Mouse (Mus musculus): ENCODE measurements around the gene Znrf4.

DNA sequence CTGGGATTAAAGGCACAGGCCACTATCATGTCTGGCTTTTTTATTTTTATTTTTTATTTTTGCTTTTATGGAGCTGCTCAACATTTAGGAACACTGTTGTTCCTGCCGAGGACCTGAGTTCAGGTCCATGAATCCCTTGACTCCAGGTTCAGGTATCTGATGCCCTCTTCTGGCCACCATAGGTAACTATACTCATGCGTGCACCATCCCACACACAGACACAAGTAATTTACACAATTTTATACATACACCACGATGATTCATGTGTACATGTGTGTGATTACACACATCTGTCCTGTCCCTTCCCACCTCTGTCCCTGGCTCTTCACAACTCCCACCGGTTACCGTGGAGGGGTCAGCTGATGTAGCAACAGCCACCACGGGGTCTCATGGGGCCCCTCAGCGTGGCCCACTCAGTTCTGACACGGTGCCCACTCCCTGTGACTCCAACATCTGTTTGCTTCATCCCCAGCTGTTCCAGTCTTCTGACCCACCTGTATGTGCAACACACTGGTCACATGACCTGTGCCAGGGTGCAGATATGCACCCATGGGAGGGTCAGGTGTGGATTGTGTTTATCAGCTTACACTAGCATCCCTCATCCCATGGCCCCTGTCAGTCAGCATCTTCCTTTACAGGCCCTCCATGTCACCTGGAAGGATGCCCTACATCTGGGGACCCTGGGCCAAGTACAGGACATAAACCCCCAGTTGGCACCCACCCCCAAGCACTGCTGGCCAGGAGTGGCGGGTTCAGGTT, 35.8 kb upstream of the Znrf4 start:
- peak; percentile 39; the same call in 1 of the 2 replicates for TF ChIP-seq CTCF (IDR thresholded peaks at IDR 0.05; ENCODE audit: borderline replicate concordance, extremely low read depth, insufficient read depth, insufficient read length)
- TF ChIP-seq POLR2A (IDR thresholded peaks at IDR 0.05; ENCODE audit: borderline replicate concordance, extremely low read depth, insufficient read depth, insufficient read length, poor library complexity, severe bottlenecking) = no peak

All from brain, embryonic 14.5 days (tissue).